Mouse (Mus musculus) intestine, embryonic 14.5 days (tissue): ENCODE measurements around the gene Mks1. TPM values are rescaled to one million over a fixed set of nuclear protein-coding genes. Genes with fewer than 3 reads are reported as not detected.

Experiments used
- ATAC-seq: fragments of 200-750 bp; cut with Nextera tagmentation; replicated peaks from 2 replicates; pipeline ENCODE4 v1.8.0; 2017; ENCODE audit warnings: low read depth, moderate number of reproducible peaks, moderate TSS enrichment, moderate library complexity; ENCODE audit not compliant: low FRiP score, low TSS enrichment
- DNase-seq: peaks from one replicate; pipeline ENCODE4 v3.0.0-alpha.2; 2018; ENCODE audit warnings: low spot score
- H3K27ac ChIP-seq: fragments of 300-500 bp; sonication (generic); 2 replicates; pipeline ENCODE4 v1.5.1; 2014; ENCODE audit warnings: low read depth, mild to moderate bottlenecking, control low read depth
- H3K27me3 ChIP-seq: fragments of 300-500 bp; sonication (generic); replicated peaks from 2 replicates; pipeline ENCODE4 v1.6.1; 2014; ENCODE audit warnings: low read length, control low read depth; ENCODE audit not compliant: control insufficient read depth, insufficient read depth
- H3K36me3 ChIP-seq: fragments of 300-500 bp; sonication (generic); 2 replicates; pipeline ENCODE4 v1.6.1; 2014; ENCODE audit warnings: low read length, control low read depth; ENCODE audit not compliant: control insufficient read depth, insufficient read depth
- H3K4me1 ChIP-seq: fragments of 300-500 bp; sonication (generic); replicated peaks from 2 replicates; pipeline ENCODE4 v1.6.1; 2014; ENCODE audit warnings: low read length, control low read depth, mixed read lengths; ENCODE audit not compliant: control insufficient read depth, insufficient read depth
- H3K4me2 ChIP-seq: fragments of 300-500 bp; sonication (generic); 2 replicates; pipeline ENCODE4 v1.6.1; 2014; ENCODE audit warnings: low read length
- H3K4me3 ChIP-seq: fragments of 300-500 bp; sonication (generic); 2 replicates; pipeline ENCODE4 v1.5.1; 2014; ENCODE audit warnings: low read depth, low read length, control low read depth, mixed read lengths
- H3K9ac ChIP-seq: fragments of 300-500 bp; sonication (generic); 2 replicates; pipeline ENCODE4 v1.6.1; 2014; ENCODE audit warnings: mild to moderate bottlenecking, low read length
- H3K9me3 ChIP-seq: fragments of 300-500 bp; sonication (generic); 2 replicates; pipeline ENCODE4 v1.6.1; 2016; ENCODE audit warnings: low read length, control low read depth; ENCODE audit not compliant: control insufficient read depth
- WGBS: fragments of 180-500 bp; shearing (Covaris S2); extraction: QIAGEN DNeasy Blood & Tissue Kit; methylation state at CpG from one replicate; pipeline ENCODE4 v1.1.7; 2014; 5-methylcytosine and 5-hydroxymethylcytosine counted together
- polyA plus RNA-seq: library from polyadenylated mRNA; unstranded; fragments of >200 nt; fragmentation: Nextera tagmentation; extraction: Ambion mirVana; gene quantifications from 2 replicates; pipeline ENCODE4 v1.2.1, GENCODE M21; 2014

Mks1 gene
- polyA plus RNA-seq, 1 experiment from 2014 or later = 15.2 TPM

GRCm38 (mm10) chr11:87884856-87885255 is 31.8 kb downstream of the Mks1 start:
- ATAC-seq = no peak
- Histone ChIP-seq H3K9me3 (no peaks in the 10 kb centered on the region), H3K4me3 (no peak overlapping the region), H3K36me3 (no peaks in the 10 kb centered on the region), H3K27ac (no peak overlapping the region), H3K9ac (no peak overlapping the region), H3K27me3 (no peaks in the 10 kb centered on the region), H3K4me2 (no peak overlapping the region), H3K4me1 (no peaks in the 10 kb centered on the region)
- DNase-seq = no peak
- WGBS = 74% methylated on average over 5 of the region's 5 CpGs

- H3K9ac ChIP-seq = no peak within 1 kb of the TSS
- H3K4me2 ChIP-seq = no peak within 1 kb of the TSS
- ATAC-seq (no peak), DNase-seq (no peak)
- no peaks in the 10 kb centered on the region for H3K9me3 ChIP-seq
- no peak within 1 kb of the TSS for H3K4me3 ChIP-seq
- 90% methylated on average over 6 of the region's 6 CpGs for WGBS
- no peaks in the 10 kb centered on the region for H3K36me3 ChIP-seq
- H3K27ac ChIP-seq = no peak within 1 kb of the TSS
- no peaks in the 10 kb centered on the region for H3K27me3 ChIP-seq
- H3K4me1 ChIP-seq = no peaks in the 10 kb centered on the region
These were observed 39.2 kb downstream of the Mks1 start, which contains the start of gene Olfr462 for GRCm38 (mm10) chr11:87892168-87892567. Gene Olfr462 (minus strand): TSS chr11:87892268.

- ATAC-seq (no peak), DNase-seq (no peak)
- H3K27ac ChIP-seq = no peak within 1 kb of the TSS
- no peaks in the 10 kb centered on the region for H3K4me1 ChIP-seq
- 0 out of 2 replicates have a peak, but pooled peaks cover 2% of the 10 kb centered on the region for H3K27me3 ChIP-seq
- H3K4me3 ChIP-seq = no peak within 1 kb of the TSS
- no peak within 1 kb of the TSS for H3K4me2 ChIP-seq
- H3K36me3 ChIP-seq = no peaks in the 10 kb centered on the region
- no peaks in the 10 kb centered on the region for H3K9me3 ChIP-seq
- no peak within 1 kb of the TSS for H3K9ac ChIP-seq
These were observed 44.3 kb downstream of the Mks1 start, which contains the start of gene Olfr463 for GRCm38 (mm10) chr11:87897287-87897686. Gene Olfr463 (minus strand): TSS chr11:87897387.

GRCm38 (mm10) chr11:87904331-87904730 is 51.3 kb downstream of the Mks1 start:
- Histone ChIP-seq H3K9ac (no peak overlapping the region), H3K27ac (no peak overlapping the region), H3K9me3 (no peaks in the 10 kb centered on the region), H3K4me1 (no peaks in the 10 kb centered on the region), H3K36me3 (no peaks in the 10 kb centered on the region), H3K27me3 (no peaks in the 10 kb centered on the region), H3K4me2 (no peak overlapping the region), H3K4me3 (no peak overlapping the region)
- no peak for DNase-seq
- no peak for ATAC-seq
- WGBS = 70% methylated on average over 3 of the region's 3 CpGs

Other genes with a start within 250 kb of the Mks1 start
- gene Hsf5, start 236.1 kb upstream of the Mks1 start, polyA plus RNA-seq = 0.23 and 0.38 TPM in 2 replicates
- 18.9 and 22.2 TPM in 2 replicates for gene Rnf43, start 190.5 kb upstream of the Mks1 start, polyA plus RNA-seq
- gene Supt4a, start 115.7 kb upstream of the Mks1 start, polyA plus RNA-seq = 146 and 151 TPM in 2 replicates
- 2.5 and 3.7 TPM in 2 replicates for gene Tspoap1, start 92.7 kb upstream of the Mks1 start, polyA plus RNA-seq
- gene Mpo, start 59.6 kb upstream of the Mks1 start, polyA plus RNA-seq = 1.7 TPM in 2 replicates
- 0.08 TPM in 1 of 2 replicates, not detected in the other for gene Lpo, start 24.9 kb upstream of the Mks1 start, polyA plus RNA-seq
- 0.17 and 0.46 TPM in 2 replicates for gene Epx, start 22.3 kb downstream of the Mks1 start, polyA plus RNA-seq
- not detected in 2 replicates for gene Olfr462, start 39.1 kb downstream of the Mks1 start, polyA plus RNA-seq
- 0.13 TPM in 1 of 2 replicates, not detected in the other for gene Olfr463, start 44.2 kb downstream of the Mks1 start, polyA plus RNA-seq
- gene Olfr464, start 67.8 kb downstream of the Mks1 start, polyA plus RNA-seq = not detected in 2 replicates
- 14.1 and 20.4 TPM in 2 replicates for gene Dynll2, start 134.3 kb downstream of the Mks1 start, polyA plus RNA-seq
- 334 and 353 TPM in 2 replicates for gene Srsf1, start 194.2 kb downstream of the Mks1 start, polyA plus RNA-seq
- gene Vezf1, start 215.1 kb downstream of the Mks1 start, polyA plus RNA-seq = 40.0 and 43.0 TPM in 2 replicates
- gene Cuedc1, start 244.8 kb downstream of the Mks1 start, polyA plus RNA-seq = 16.7 and 16.9 TPM in 2 replicates